Mouse (Mus musculus): ENCODE data around the gene Naa80. TPM values are rescaled to one million over a fixed set of nuclear protein-coding genes. Genes with fewer than 3 reads are reported as not detected.

Naa80 gene
- polyA plus RNA-seq, 1 experiment, result 19.5 TPM

GRCm38 (mm10) chr9:107545602-107546001, 33.1 kb upstream of the Naa80 start:
- no peaks in the 10 kb centered on the region for H3K27me3 ChIP-seq (ENCODE audit: control insufficient read depth, insufficient read depth, low read length)
- no peak overlapping the region for H3K4me3 ChIP-seq (replicated peaks; ENCODE audit: insufficient read depth, low read depth, low read length)
- WGBS, result 7% methylated on average over 3 of the region's 3 CpGs
- DNase-seq, result peak; percentile 72 to 83
- no peaks in the 10 kb centered on the region; the same call in none of the 2 replicates for H3K4me1 ChIP-seq (ENCODE audit: control insufficient read depth, insufficient read depth, low read length)
- H3K27ac ChIP-seq (ENCODE audit: insufficient read depth, low read length), result no peak overlapping the region
- TF ChIP-seq POLR2A (IDR thresholded peaks at IDR 0.05; ENCODE audit: borderline replicate concordance, insufficient read depth, low read length) (no peak), CTCF (IDR thresholded peaks at IDR 0.05; ENCODE audit: borderline replicate concordance, insufficient read depth, low read depth, low read length) (peak; percentile 83)

DNA sequence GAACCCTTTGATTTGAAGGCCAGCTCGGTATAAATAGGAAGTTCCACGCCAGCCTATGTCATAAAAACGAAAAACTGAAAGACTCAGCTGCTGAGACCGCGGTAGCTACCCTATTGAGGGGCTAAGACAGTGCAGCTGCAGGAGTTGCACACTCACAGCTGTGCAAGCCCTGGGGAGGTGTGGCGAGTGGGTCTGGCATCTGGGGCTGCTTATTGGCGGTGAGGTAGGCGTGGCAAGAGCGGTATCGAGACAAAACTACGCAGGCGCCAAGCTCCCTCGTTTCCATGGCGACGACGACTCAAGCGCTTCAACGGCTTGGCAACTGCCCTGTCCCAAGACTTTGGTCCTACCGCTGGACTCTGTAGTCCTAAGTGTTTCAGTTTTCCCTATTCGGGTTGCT, 31.7 kb upstream of the Naa80 start, which contains the start of gene Zmynd10:
Gene Zmynd10, plus strand, starts transcription at position 273 of the 400 bp plus-strand sequence.
- DNase-seq, result peak in 1 of 2 experiments; percentile 46

GRCm38 (mm10) chr9:107547957-107548356, 30.7 kb upstream of the Naa80 start:
- TF ChIP-seq POLR2A (IDR thresholded peaks at IDR 0.05; ENCODE audit: borderline replicate concordance, insufficient read depth, low read length) (no peak), CTCF (IDR thresholded peaks at IDR 0.05; ENCODE audit: borderline replicate concordance, insufficient read depth, low read depth, low read length) (no peak)
- no peak overlapping the region for H3K27ac ChIP-seq (ENCODE audit: insufficient read depth, low read length)
- no peaks in the 10 kb centered on the region; the same call in none of the 2 replicates for H3K4me1 ChIP-seq (ENCODE audit: control insufficient read depth, insufficient read depth, low read length)
- no peaks in the 10 kb centered on the region for H3K27me3 ChIP-seq (ENCODE audit: control insufficient read depth, insufficient read depth, low read length)
- WGBS, result 84% methylated on average over 5 of the region's 5 CpGs
- no peak for DNase-seq
- H3K4me3 ChIP-seq (replicated peaks; ENCODE audit: insufficient read depth, low read depth, low read length), result no peak overlapping the region

More for the DNA sequence above, 31.7 kb upstream of the Naa80 start, which contains the start of gene Zmynd10:
- H3K27me3 ChIP-seq (ENCODE audit: control insufficient read depth, insufficient read depth, low read length), result no peaks in the 10 kb centered on the region
- H3K27ac ChIP-seq (ENCODE audit: insufficient read depth, low read length), result no peak within 1 kb of the TSS
- H3K4me3 ChIP-seq (replicated peaks; ENCODE audit: insufficient read depth, low read depth, low read length), result no peak within 1 kb of the TSS
- 14% methylated on average over 20 of the region's 20 CpGs for WGBS
- no peaks in the 10 kb centered on the region; the same call in none of the 2 replicates for H3K4me1 ChIP-seq (ENCODE audit: control insufficient read depth, insufficient read depth, low read length)
- no peak for TF ChIP-seq POLR2A (IDR thresholded peaks at IDR 0.05; ENCODE audit: borderline replicate concordance, insufficient read depth, low read length)
- no peak for TF ChIP-seq CTCF (IDR thresholded peaks at IDR 0.05; ENCODE audit: borderline replicate concordance, insufficient read depth, low read depth, low read length)

GRCm38 (mm10) chr9:107548820-107549219, 29.9 kb upstream of the Naa80 start:
- Histone ChIP-seq H3K4me1 (ENCODE audit: control insufficient read depth, insufficient read depth, low read length) (no peaks in the 10 kb centered on the region; the same call in 1 of the 2 replicates), H3K27ac (ENCODE audit: insufficient read depth, low read length) (no peak overlapping the region), H3K4me3 (replicated peaks; ENCODE audit: insufficient read depth, low read depth, low read length) (no peak overlapping the region), H3K27me3 (ENCODE audit: control insufficient read depth, insufficient read depth, low read length) (no peaks in the 10 kb centered on the region)
- TF ChIP-seq CTCF (IDR thresholded peaks at IDR 0.05; ENCODE audit: borderline replicate concordance, insufficient read depth, low read depth, low read length) (no peak), POLR2A (IDR thresholded peaks at IDR 0.05; ENCODE audit: borderline replicate concordance, insufficient read depth, low read length) (no peak)
- DNase-seq, result no peak
- WGBS, result 92% methylated on average over 10 of the region's 10 CpGs

- no peaks in the 10 kb centered on the region; the same call in 1 of the 2 replicates for H3K4me1 ChIP-seq (ENCODE audit: control insufficient read depth, insufficient read depth, low read length)
- WGBS, result 86% methylated on average over 20 of the region's 20 CpGs
Measured at GRCm38 (mm10) chr9:107549297-107550074, 29.2 kb upstream of the Naa80 start.

GRCm38 (mm10) chr9:107550491-107551116, 28.1 kb upstream of the Naa80 start:
- H3K27me3 ChIP-seq (ENCODE audit: control insufficient read depth, insufficient read depth, low read length), result no peaks in the 10 kb centered on the region
- DNase-seq, result no peak
- WGBS, result 69% methylated on average over 23 of the region's 23 CpGs
- no peak overlapping the region for H3K4me3 ChIP-seq (replicated peaks; ENCODE audit: insufficient read depth, low read depth, low read length)
- no peaks in the 10 kb centered on the region; the same call in 1 of the 2 replicates for H3K4me1 ChIP-seq (ENCODE audit: control insufficient read depth, insufficient read depth, low read length)
- no peak for TF ChIP-seq POLR2A (IDR thresholded peaks at IDR 0.05; ENCODE audit: borderline replicate concordance, insufficient read depth, low read length)
- TF ChIP-seq CTCF (IDR thresholded peaks at IDR 0.05; ENCODE audit: borderline replicate concordance, insufficient read depth, low read depth, low read length), result no peak
- H3K27ac ChIP-seq (ENCODE audit: insufficient read depth, low read length), result no peak overlapping the region

More at GRCm38 (mm10) chr9:107549297-107550074, 29.2 kb upstream of the Naa80 start:
- no peaks in the 10 kb centered on the region for H3K27me3 ChIP-seq (ENCODE audit: control insufficient read depth, insufficient read depth, low read length)
- no peak for TF ChIP-seq POLR2A (IDR thresholded peaks at IDR 0.05; ENCODE audit: borderline replicate concordance, insufficient read depth, low read length)
- no peak for TF ChIP-seq CTCF (IDR thresholded peaks at IDR 0.05; ENCODE audit: borderline replicate concordance, insufficient read depth, low read depth, low read length)
- no peak overlapping the region for H3K27ac ChIP-seq (ENCODE audit: insufficient read depth, low read length)
- no peak overlapping the region for H3K4me3 ChIP-seq (replicated peaks; ENCODE audit: insufficient read depth, low read depth, low read length)
- DNase-seq, result no peak

DNA sequence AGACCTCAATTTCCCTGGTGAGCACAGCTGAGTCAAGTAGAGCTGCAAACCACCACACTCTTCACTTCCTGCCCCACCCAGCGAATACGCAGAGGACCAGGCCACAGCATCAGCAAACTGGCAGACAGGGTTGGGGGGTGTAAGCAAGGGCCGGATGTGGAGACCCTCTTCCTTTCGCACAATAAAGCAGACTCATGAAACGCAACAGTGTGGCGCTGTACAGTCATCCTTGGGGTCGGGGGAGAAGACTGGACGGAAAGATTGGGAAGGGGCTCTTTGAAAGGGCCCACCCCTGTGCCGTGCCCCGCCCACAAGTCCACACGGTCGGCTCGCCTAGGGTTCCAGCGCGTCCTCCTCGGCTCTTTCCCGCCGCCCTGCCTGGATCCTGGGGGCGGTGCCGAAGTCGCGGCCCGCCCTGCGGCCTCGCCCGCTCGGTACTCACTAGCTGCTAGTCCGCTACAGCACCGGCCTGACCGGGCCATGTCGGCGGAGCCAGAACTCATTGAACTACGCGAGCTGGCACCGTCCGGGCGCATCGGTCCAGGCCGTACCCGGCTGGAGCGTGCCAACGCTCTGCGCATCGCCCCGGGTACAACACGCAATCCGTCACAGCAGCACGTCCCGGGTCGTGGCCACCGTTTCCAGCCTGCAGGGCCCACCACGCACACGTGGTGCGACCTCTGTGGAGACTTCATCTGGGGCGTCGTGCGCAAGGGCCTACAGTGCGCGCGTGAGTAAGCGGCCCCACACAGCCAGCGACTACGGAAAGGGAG, 27.4 kb upstream of the Naa80 start, which contains the start of gene Rassf1:
Gene Rassf1, plus strand, starts transcription at position 439 of the 773 bp plus-strand sequence.
- Histone ChIP-seq H3K27ac (ENCODE audit: insufficient read depth, low read length) (no peak within 1 kb of the TSS), H3K4me1 (ENCODE audit: control insufficient read depth, insufficient read depth, low read length) (no peaks in the 10 kb centered on the region), H3K27me3 (ENCODE audit: control insufficient read depth, insufficient read depth, low read length) (no peaks in the 10 kb centered on the region), H3K4me3 (replicated peaks; ENCODE audit: insufficient read depth, low read depth, low read length) (peak within 1 kb of the TSS; percentile 0)
- DNase-seq, result peak; percentile 44 to 55
- WGBS, result 11% methylated on average over 63 of the region's 63 CpGs
- no peak for TF ChIP-seq CTCF (IDR thresholded peaks at IDR 0.05; ENCODE audit: borderline replicate concordance, insufficient read depth, low read depth, low read length)
- no peak for TF ChIP-seq POLR2A (IDR thresholded peaks at IDR 0.05; ENCODE audit: borderline replicate concordance, insufficient read depth, low read length)
